Mouse (Mus musculus) kidney, embryonic 14.5 days (tissue): ENCODE measurements around the gene Ywhag. TPM values are rescaled to one million over a fixed set of nuclear protein-coding genes. Genes with fewer than 3 reads are reported as not detected.

Experiments used
- ATAC-seq: fragments of 200-750 bp; cut with Nextera tagmentation; 2 replicates; pipeline ENCODE4 v1.8.0; 2017; ENCODE audit warnings: moderate number of reproducible peaks, mild to moderate bottlenecking, moderate TSS enrichment, moderate library complexity; ENCODE audit not compliant: low FRiP score, low TSS enrichment
- H3K27ac ChIP-seq: fragments of 300-500 bp; sonication (generic); 2 replicates; pipeline ENCODE4 v1.5.1; 2014; ENCODE audit warnings: low read depth, mild to moderate bottlenecking, low read length, moderate library complexity, mixed read lengths
- H3K27me3 ChIP-seq: fragments of 300-500 bp; sonication (generic); 2 replicates; pipeline ENCODE4 v1.6.1; 2014; ENCODE audit warnings: mild to moderate bottlenecking, low read length; ENCODE audit not compliant: control insufficient read depth, insufficient read depth
- H3K36me3 ChIP-seq: fragments of 300-500 bp; sonication (generic); 2 replicates; pipeline ENCODE4 v1.6.1; 2014; ENCODE audit warnings: low read length, mixed read lengths; ENCODE audit not compliant: control insufficient read depth, insufficient read depth
- H3K4me1 ChIP-seq: fragments of 300-500 bp; sonication (generic); 2 replicates; pipeline ENCODE4 v1.6.1; 2014; ENCODE audit warnings: low read length, mixed read lengths; ENCODE audit not compliant: control insufficient read depth, insufficient read depth
- H3K4me2 ChIP-seq: fragments of 300-500 bp; sonication (generic); replicated peaks from 2 replicates; pipeline ENCODE4 v1.6.1; 2014; ENCODE audit warnings: low read depth, mild to moderate bottlenecking, low read length
- H3K4me3 ChIP-seq: fragments of 300-500 bp; sonication (generic); 2 replicates; pipeline ENCODE4 v1.5.1; 2014; ENCODE audit warnings: mild to moderate bottlenecking, low read length
- H3K9ac ChIP-seq: fragments of 300-500 bp; sonication (generic); 2 replicates; pipeline ENCODE4 v1.6.1; 2014; ENCODE audit warnings: low read depth, mild to moderate bottlenecking, low read length, moderate library complexity
- H3K9me3 ChIP-seq: fragments of 300-500 bp; sonication (generic); 2 replicates; pipeline ENCODE4 v1.6.1; 2016; ENCODE audit warnings: low read length; ENCODE audit not compliant: control insufficient read depth
- WGBS: fragments of 180-500 bp; shearing (Covaris S2); extraction: QIAGEN DNeasy Blood & Tissue Kit; methylation state at CpG from one replicate; pipeline ENCODE4 v1.1.7; 2014; 5-methylcytosine and 5-hydroxymethylcytosine counted together
- polyA plus RNA-seq: library from polyadenylated mRNA; unstranded; fragments of >200 nt; fragmentation: Nextera tagmentation; extraction: Ambion mirVana; gene quantifications from 2 replicates; pipeline ENCODE4 v1.2.1, GENCODE M21; 2014

Ywhag gene
- polyA plus RNA-seq, 1 experiment from 2014 or later: 90.2 TPM

DNA sequence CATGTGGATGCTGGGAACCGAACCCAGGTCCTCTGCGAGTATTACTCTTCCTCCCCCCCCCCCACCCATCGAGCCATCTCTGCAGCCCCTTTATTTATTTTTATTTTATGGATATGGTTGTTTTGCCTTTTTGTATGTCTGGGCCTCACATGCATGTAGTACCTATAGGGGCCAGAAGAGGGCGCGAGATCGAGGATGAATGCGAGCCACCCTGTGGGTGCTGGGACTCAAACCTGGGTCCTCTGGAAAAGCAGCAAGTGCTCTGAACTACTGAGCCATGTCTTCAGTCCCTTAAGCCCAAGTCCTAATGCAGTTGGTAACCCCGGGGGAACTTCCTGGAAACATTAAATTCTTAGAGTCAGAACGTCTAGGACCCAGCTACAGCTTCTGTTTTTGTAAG, 32.5 kb upstream of the Ywhag start:
- no peak overlapping the region for H3K27ac ChIP-seq
- ATAC-seq: no peak
- 63% methylated on average over 9 of the region's 9 CpGs for WGBS
- H3K4me2 ChIP-seq: no peak overlapping the region
- H3K4me3 ChIP-seq: no peak overlapping the region
- H3K4me1 ChIP-seq: peaks cover 10% of the 10 kb centered on the region
- H3K9me3 ChIP-seq: no peaks in the 10 kb centered on the region
- H3K36me3 ChIP-seq: no peaks in the 10 kb centered on the region
- no peaks in the 10 kb centered on the region for H3K27me3 ChIP-seq
- H3K9ac ChIP-seq: no peak overlapping the region

DNA sequence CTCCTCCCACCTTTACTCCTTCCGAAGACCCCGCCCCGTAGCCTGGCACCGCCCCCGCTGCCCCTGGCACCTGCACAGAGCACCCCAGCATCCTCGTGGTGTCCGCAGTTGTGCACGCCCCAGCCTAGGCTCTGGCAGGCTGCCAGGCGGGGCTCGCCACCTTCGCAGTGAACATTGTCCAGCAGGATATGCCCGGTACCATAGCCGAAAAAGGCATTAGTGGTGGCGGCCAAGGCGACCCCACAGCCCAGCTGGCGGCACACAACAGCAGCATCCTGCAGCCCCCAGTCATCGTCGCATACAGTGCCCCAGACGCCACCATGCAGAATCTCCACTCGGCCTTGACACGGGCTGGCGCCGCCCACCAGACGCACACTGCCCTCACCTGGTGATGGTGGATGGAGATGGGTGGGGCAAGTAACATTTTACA, 31.1 kb upstream of the Ywhag start:
- peak overlapping the region; percentile 42 for H3K4me2 ChIP-seq
- no peak for ATAC-seq
- H3K36me3 ChIP-seq: no peaks in the 10 kb centered on the region
- peak overlapping the region; percentile 19 for H3K4me3 ChIP-seq
- WGBS: 4% methylated on average over 24 of the region's 24 CpGs
- H3K27ac ChIP-seq: peak overlapping the region; percentile 38; the same call in 1 of the 2 replicates
- H3K9me3 ChIP-seq: no peaks in the 10 kb centered on the region
- no peaks in the 10 kb centered on the region for H3K27me3 ChIP-seq
- peak overlapping the region; percentile 37; the same call in 1 of the 2 replicates for H3K9ac ChIP-seq
- peaks cover 16% of the 10 kb centered on the region for H3K4me1 ChIP-seq

DNA sequence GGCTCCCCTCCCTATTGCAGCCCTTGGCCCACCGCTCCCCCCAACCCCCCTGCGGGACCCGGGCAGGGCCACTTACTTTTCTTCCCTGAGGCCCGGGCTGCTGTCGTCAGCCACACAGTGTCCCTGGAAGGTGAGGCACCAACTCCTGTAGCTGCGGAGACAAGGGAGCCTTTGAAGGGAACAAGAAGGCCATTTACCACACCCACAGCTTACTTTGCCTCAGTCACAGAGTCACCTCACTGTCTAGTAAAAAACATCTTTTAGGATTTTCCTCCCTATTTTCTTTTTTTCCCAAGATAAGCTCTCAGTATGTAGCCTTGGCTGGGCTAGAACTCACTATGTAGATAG, 28.8 kb upstream of the Ywhag start:
- no peaks in the 10 kb centered on the region for H3K27me3 ChIP-seq
- H3K4me3 ChIP-seq: peak overlapping the region; percentile 53
- H3K9me3 ChIP-seq: no peaks in the 10 kb centered on the region
- H3K27ac ChIP-seq: peak overlapping the region; percentile 87
- H3K9ac ChIP-seq: peak overlapping the region; percentile 74
- peak overlapping the region; percentile 66 for H3K4me2 ChIP-seq
- 3% methylated on average over 6 of the region's 6 CpGs for WGBS
- no peak for ATAC-seq
- H3K4me1 ChIP-seq: peaks cover 19% of the 10 kb centered on the region
- no peaks in the 10 kb centered on the region for H3K36me3 ChIP-seq

DNA sequence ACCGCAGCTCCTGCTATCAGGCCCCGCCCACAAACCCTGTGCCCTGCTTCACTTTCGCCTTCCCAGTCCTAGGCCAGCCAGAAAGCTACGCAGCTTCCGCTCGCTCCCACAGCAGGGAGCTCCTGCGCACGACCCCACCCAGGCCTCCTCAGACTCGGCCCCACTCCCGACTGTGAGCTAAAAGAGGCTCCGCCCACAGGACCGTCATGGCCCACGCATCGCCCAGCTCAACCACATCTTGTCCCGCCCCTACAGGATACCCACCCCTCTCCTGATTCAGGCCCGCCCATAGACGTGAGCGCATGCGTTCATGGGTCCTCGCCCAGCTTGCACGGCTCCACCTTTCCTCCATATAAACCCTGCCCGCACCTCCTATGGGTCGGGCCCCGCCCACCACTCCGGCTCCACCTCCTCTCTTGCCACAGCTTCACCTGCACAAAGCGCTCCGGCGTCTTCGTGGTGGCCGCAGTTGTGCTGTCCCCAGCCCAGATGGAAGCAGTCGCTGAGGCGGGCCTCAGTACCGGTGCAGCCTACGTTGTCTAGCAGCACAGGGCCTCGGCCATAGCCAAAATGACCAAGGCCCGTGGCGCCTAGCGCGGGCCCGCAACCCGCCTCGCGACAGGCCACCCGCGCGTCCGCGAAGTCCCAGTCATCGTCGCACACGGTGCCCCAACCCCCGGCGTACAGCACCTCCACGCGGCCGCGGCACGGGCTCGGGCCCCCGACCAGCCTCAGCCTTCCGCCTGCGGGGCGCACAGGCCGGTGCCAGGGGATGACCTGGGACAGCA, 28.3 kb upstream of the Ywhag start:
- WGBS: under 1% methylated on average over 64 of the region's 64 CpGs
- H3K27ac ChIP-seq: peak overlapping the region; percentile 89

DNA sequence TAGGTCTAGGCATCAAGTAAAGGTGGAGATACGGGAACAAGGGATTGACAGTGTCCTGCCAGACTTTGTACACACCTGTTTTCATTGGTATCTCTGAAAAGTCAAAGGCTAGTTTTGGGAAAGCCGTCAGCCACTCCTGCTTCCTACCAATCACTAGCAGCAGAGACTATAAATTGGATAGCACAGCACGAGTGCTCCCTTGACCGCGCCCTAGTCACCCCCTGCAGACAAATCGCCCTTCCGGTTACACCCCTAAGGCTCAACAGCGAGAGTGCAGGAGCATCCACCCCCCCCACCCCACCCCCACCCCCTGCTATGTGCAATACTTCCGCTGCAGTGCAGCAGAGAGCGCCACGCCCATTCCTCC, 27.7 kb upstream of the Ywhag start:
- peak overlapping the region; percentile 89 for H3K27ac ChIP-seq
- H3K36me3 ChIP-seq: no peaks in the 10 kb centered on the region
- ATAC-seq: peak; percentile 64
- under 1% methylated on average over 11 of the region's 11 CpGs for WGBS
- peak overlapping the region; percentile 66 for H3K4me2 ChIP-seq
- H3K9me3 ChIP-seq: no peaks in the 10 kb centered on the region
- peak overlapping the region; percentile 53 for H3K4me3 ChIP-seq
- H3K9ac ChIP-seq: no peak overlapping the region; the same call in 1 of the 2 replicates
- H3K4me1 ChIP-seq: peaks cover 21% of the 10 kb centered on the region
- no peaks in the 10 kb centered on the region for H3K27me3 ChIP-seq

More for the DNA sequence above, 28.3 kb upstream of the Ywhag start:
- Histone ChIP-seq H3K9me3 (no peaks in the 10 kb centered on the region), H3K27me3 (no peaks in the 10 kb centered on the region), H3K36me3 (no peaks in the 10 kb centered on the region), H3K9ac (peak overlapping the region; percentile 74), H3K4me3 (peak overlapping the region; percentile 53), H3K4me2 (peak overlapping the region; percentile 66), H3K4me1 (peaks cover 19% of the 10 kb centered on the region)
- peak; percentile 95 for ATAC-seq

DNA sequence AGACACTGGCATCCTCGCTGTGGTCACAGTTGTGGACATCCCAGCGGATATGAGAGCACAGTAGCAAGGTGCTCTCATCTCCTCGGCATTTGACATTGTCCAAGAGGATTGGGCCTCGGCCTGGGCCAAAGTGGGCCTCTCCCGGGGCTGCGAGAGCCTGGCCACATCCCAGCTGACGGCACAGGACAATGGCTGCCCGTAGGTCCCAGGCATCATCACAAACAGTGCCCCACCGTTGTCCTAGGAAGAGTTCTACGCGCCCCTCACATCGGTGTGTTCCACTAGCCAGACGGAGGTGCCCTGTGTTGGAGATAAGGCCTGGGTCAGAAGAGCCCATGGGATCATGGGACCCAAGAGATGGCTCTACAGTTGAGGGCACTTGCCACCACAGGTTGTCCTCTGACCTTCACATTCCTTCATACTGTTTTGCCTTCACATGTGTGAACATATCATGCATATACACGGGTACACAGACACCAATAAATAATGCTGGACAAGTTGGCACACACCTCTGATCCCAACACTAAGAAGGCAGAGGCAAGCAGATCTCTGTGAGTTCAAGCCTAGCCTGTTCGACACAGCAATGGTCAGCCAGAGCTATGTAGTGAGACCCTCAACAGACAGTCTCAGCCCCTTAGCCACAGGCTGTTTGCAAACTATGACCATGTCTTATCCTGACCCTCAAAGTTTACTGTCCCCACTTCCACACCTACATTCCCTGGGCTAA, 26.7 kb upstream of the Ywhag start:
- 96% methylated on average over 15 of the region's 15 CpGs for WGBS

DNA sequence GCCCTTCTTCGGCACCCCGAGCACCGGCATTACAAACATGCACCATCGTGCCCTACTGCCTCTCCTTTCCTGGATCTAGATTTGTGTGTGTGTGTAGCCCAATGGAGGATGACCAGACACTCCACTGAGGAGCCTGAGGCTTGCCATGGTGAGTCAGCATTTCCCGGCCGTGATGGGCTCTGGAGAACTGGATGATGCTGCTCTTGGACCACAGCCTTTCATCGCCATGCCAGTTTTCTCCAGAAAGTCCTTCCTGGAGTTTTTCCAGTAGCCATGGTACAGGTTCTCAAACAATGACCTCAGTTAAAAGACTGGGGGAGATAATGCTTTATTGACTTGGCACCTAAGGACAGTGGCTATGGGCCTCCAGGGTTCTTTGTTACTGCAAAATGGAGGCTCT, 25.5 kb upstream of the Ywhag start:
- ATAC-seq: no peak
- Histone ChIP-seq H3K9me3 (no peaks in the 10 kb centered on the region), H3K4me1 (peaks cover 13% of the 10 kb centered on the region; the same call in 1 of the 2 replicates), H3K27ac (no peak overlapping the region), H3K36me3 (no peaks in the 10 kb centered on the region), H3K4me2 (no peak overlapping the region), H3K27me3 (no peaks in the 10 kb centered on the region), H3K4me3 (no peak overlapping the region), H3K9ac (no peak overlapping the region)
- 90% methylated on average over 7 of the region's 7 CpGs for WGBS

More for the DNA sequence above, 26.7 kb upstream of the Ywhag start:
- H3K27ac ChIP-seq: peak overlapping the region; percentile 89; the same call in 1 of the 2 replicates
- no peak for ATAC-seq
- H3K4me3 ChIP-seq: 0 out of 2 replicates have a peak overlapping the region, but pooled peaks have one; percentile 53
- H3K9ac ChIP-seq: no peak overlapping the region
- peaks cover 22% of the 10 kb centered on the region for H3K4me1 ChIP-seq
- no peaks in the 10 kb centered on the region for H3K36me3 ChIP-seq
- no peaks in the 10 kb centered on the region for H3K9me3 ChIP-seq
- H3K27me3 ChIP-seq: no peaks in the 10 kb centered on the region
- peak overlapping the region; percentile 66; the same call in 1 of the 2 replicates for H3K4me2 ChIP-seq

DNA sequence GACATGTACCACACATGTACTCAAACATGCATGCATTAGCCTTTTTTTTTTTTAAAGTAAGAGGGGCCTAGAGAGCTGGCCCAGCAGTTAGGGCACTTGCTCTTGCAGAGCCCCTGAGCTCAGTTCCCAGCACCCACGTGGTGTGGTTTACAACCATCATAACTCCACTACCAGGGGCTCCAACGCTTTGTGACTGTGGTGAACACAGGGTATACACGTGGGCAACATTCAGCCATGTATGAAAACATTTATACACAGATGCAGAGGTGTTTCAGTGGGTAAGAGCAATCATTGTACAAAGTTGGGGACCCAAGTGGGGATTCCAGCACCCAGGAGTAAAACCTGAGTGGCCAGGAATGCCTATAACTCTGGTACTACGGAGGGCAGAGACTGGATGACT, 24.0 kb upstream of the Ywhag start:
- peak overlapping the region; percentile 30; the same call in 1 of the 2 replicates for H3K27ac ChIP-seq
- no peak overlapping the region for H3K4me3 ChIP-seq
- ATAC-seq: no peak
- H3K4me1 ChIP-seq: peaks cover 12% of the 10 kb centered on the region; the same call in 1 of the 2 replicates
- H3K27me3 ChIP-seq: no peaks in the 10 kb centered on the region
- no peak overlapping the region for H3K9ac ChIP-seq
- H3K36me3 ChIP-seq: no peaks in the 10 kb centered on the region
- peak overlapping the region; percentile 36; the same call in 1 of the 2 replicates for H3K4me2 ChIP-seq
- H3K9me3 ChIP-seq: no peaks in the 10 kb centered on the region
- WGBS: 89% methylated on average over 4 of the region's 4 CpGs
